ENCODE assay signal across 29 mouse cellular contexts in genomic region chr7:27104882-27105281, GRCm38 (mm10). TPM values are rescaled to one million over a fixed set of nuclear protein-coding genes. Genes with fewer than 3 reads are reported as not detected.
DNase-seq lines count a peak whose midpoint lies in the region; ATAC-seq lines count a peak whose summit lies in the region.
"Had no signal": no experiment of that assay in that cellular context is flagged by ENCODE, and none has a peak within 500 bp of the region (broad histone marks: within the 10 kb centered on the region; RNA-seq: fewer than 3 reads in every experiment).

No protein-coding gene starts in this region.

- peaks cover 4% of the 10 kb centered on the region; the same call in 1 of the 2 replicates for H3K4me1 ChIP-seq in embryonic facial prominence, embryonic 13.5 days
- H3K4me1 ChIP-seq in hindbrain, embryonic 12.5 days: no peaks in the 10 kb centered on the region
- H3K4me1 ChIP-seq: forebrain, embryonic 12.5 days; lung, embryonic 15.5 days; midbrain, embryonic 12.5 days; neural tube, embryonic 12.5 days had no signal

- H3K27me3 ChIP-seq in embryonic facial prominence, embryonic 13.5 days: no peaks in the 10 kb centered on the region
- H3K27me3 ChIP-seq in hindbrain, embryonic 12.5 days: no peaks in the 10 kb centered on the region
- H3K27me3 ChIP-seq: forebrain, embryonic 12.5 days; lung, embryonic 15.5 days; midbrain, embryonic 12.5 days; neural tube, embryonic 12.5 days had no signal

- H3K9me3 ChIP-seq in embryonic facial prominence, embryonic 13.5 days: 0 out of 2 replicates have a peak, but pooled peaks cover 4% of the 10 kb centered on the region
- H3K9me3 ChIP-seq in hindbrain, embryonic 12.5 days (replicated peaks): peaks cover 10% of the 10 kb centered on the region
- H3K9me3 ChIP-seq: midbrain, embryonic 12.5 days had no signal

- H3K4me3 ChIP-seq in embryonic facial prominence, embryonic 13.5 days: no peak overlapping the region
- no peak overlapping the region for H3K4me3 ChIP-seq in hindbrain, embryonic 12.5 days
- H3K4me3 ChIP-seq: forebrain, embryonic 12.5 days; layer of hippocampus, adult 2 months; lung, embryonic 15.5 days; midbrain, embryonic 12.5 days; neural tube, embryonic 12.5 days had no signal

- H3K27ac ChIP-seq in embryonic facial prominence, embryonic 13.5 days: peak overlapping the region; percentile 60; the same call in 1 of the 2 replicates
- H3K27ac ChIP-seq in hindbrain, embryonic 12.5 days: no peak overlapping the region
- H3K27ac ChIP-seq: forebrain, embryonic 12.5 days; kidney, postnatal 0 days; layer of hippocampus, adult 2 months; liver, embryonic 14.5 days; lung, embryonic 15.5 days; midbrain, embryonic 12.5 days; neural tube, embryonic 12.5 days had no signal

- DNase-seq in embryo, embryonic 11 days: peak; percentile 19
- no peak for DNase-seq in embryo, embryonic 10 days (ENCODE audit: low spot score)
- DNase-seq in hindlimb bud, embryonic 11.5 days (ENCODE audit: extremely low spot score, low read depth, low spot score): peak; percentile 74
- DNase-seq in heart, postnatal 4 days: no peak
- no peak for DNase-seq in cerebellum, postnatal 14 days
- DNase-seq: cerebellum, adult 9-10 months; heart, postnatal 14 days; layer of hippocampus, postnatal 36 days; lung, postnatal 4 days; right cerebral cortex, postnatal 4 days had no signal

- WGBS in embryonic facial prominence, embryonic 13.5 days: 28% methylated on average over 5 of the region's 5 CpGs
- WGBS in hindbrain, embryonic 12.5 days: 61% methylated on average over 5 of the region's 5 CpGs

- H3K9ac ChIP-seq in embryonic facial prominence, embryonic 13.5 days: no peak overlapping the region
- H3K9ac ChIP-seq in hindbrain, embryonic 12.5 days: no peak overlapping the region
- H3K9ac ChIP-seq: forebrain, embryonic 12.5 days; liver, embryonic 14.5 days; lung, embryonic 15.5 days; midbrain, embryonic 12.5 days; neural tube, embryonic 12.5 days had no signal

- no peaks in the 10 kb centered on the region for H3K36me3 ChIP-seq in embryonic facial prominence, embryonic 13.5 days
- H3K36me3 ChIP-seq in hindbrain, embryonic 12.5 days: no peaks in the 10 kb centered on the region
- H3K36me3 ChIP-seq: forebrain, embryonic 12.5 days; lung, embryonic 15.5 days; midbrain, embryonic 12.5 days; neural tube, embryonic 12.5 days had no signal

- no peak for ATAC-seq in embryonic facial prominence, embryonic 13.5 days (ENCODE audit: insufficient number of reproducible peaks, insufficient read depth, low FRiP score, low TSS enrichment, low read depth)
- ATAC-seq in megakaryocyte progenitor cell, adult 5-6 weeks (replicated peaks; ENCODE audit: poor library complexity): peak; percentile 76
- no peak for ATAC-seq in hindbrain, embryonic 12.5 days (ENCODE audit: low FRiP score)
- ATAC-seq: hindbrain, embryonic 16.5 days; intestine, postnatal 0 days had no signal

- H3K4me2 ChIP-seq in embryonic facial prominence, embryonic 13.5 days: peak overlapping the region; percentile 16; the same call in 1 of the 2 replicates
- H3K4me2 ChIP-seq in hindbrain, embryonic 12.5 days (replicated peaks): no peak overlapping the region
- H3K4me2 ChIP-seq: forebrain, embryonic 12.5 days; heart, embryonic 11.5 days; lung, embryonic 15.5 days; midbrain, embryonic 12.5 days; neural tube, embryonic 12.5 days had no signal

RNA-seq across cellular contexts. Expression of gene Cyp2f2, which starts 14.8 kb away (rescaled TPM):
- polyA plus RNA-seq in embryonic facial prominence, embryonic 13.5 days (2015; fragmentation: Nextera tagmentation; extraction: Ambion mirVana): 8.0 and 15.6 TPM in 2 replicates
- not detected in 2 replicates for total RNA-seq in megakaryocyte progenitor cell, adult 5-6 weeks (2015)
- total RNA-seq in megakaryocyte progenitor cell, adult 5-6 weeks (2017): not detected in 2 replicates
- not detected in 2 replicates for polyA plus RNA-seq in hindbrain, embryonic 12.5 days (2016; fragmentation: Nextera tagmentation; extraction: Ambion mirVana)
- total RNA-seq in heart, postnatal 4 days (2021): not detected
- total RNA-seq: CH12.LX; left cerebral cortex, postnatal 36 days; MEL; monocyte, adult 5-6 weeks had no signal
- polyA plus RNA-seq: forebrain, embryonic 12.5 days; heart, embryonic 11.5 days; midbrain, embryonic 12.5 days; neural tube, embryonic 12.5 days had no signal

RNA-seq across cellular contexts. Expression of gene Cyp2t4, which starts 48.6 kb away (rescaled TPM):
- 0.25 and 0.32 TPM in 2 replicates for polyA plus RNA-seq in embryonic facial prominence, embryonic 13.5 days (2015; fragmentation: Nextera tagmentation; extraction: Ambion mirVana)
- total RNA-seq in megakaryocyte progenitor cell, adult 5-6 weeks (2015): not detected in 2 replicates
- total RNA-seq in megakaryocyte progenitor cell, adult 5-6 weeks (2017): not detected in 2 replicates
- polyA plus RNA-seq in hindbrain, embryonic 12.5 days (2016; fragmentation: Nextera tagmentation; extraction: Ambion mirVana): 0.13 and 0.18 TPM in 2 replicates
- total RNA-seq in heart, postnatal 4 days (2021): not detected
- total RNA-seq: adrenal gland, adult 18-20 months; CH12.LX; gastrocnemius, postnatal 4 days; heart, postnatal 14 days; layer of hippocampus, adult 2 months; layer of hippocampus, postnatal 36 days; left cerebral cortex, postnatal 36 days; MEL; monocyte, adult 5-6 weeks had no signal
- polyA plus RNA-seq: heart, embryonic 11.5 days; intestine, postnatal 0 days; kidney, postnatal 0 days; liver, embryonic 14.5 days had no signal

Comparison
In these comparisons a context has a peak if more than half of its experiments do, and no peak if none do; other contexts are left out.
1. DNase-seq: peak in embryo, embryonic 11 days (single experiment) and hindlimb bud, embryonic 11.5 days (single experiment); none in embryo, embryonic 10 days (single experiment), heart, postnatal 4 days (single experiment) and cerebellum, postnatal 14 days (0 of 2).